Mouse (Mus musculus): ENCODE results near the gene Rbfox1.

The Rbfox1 gene

DNA sequence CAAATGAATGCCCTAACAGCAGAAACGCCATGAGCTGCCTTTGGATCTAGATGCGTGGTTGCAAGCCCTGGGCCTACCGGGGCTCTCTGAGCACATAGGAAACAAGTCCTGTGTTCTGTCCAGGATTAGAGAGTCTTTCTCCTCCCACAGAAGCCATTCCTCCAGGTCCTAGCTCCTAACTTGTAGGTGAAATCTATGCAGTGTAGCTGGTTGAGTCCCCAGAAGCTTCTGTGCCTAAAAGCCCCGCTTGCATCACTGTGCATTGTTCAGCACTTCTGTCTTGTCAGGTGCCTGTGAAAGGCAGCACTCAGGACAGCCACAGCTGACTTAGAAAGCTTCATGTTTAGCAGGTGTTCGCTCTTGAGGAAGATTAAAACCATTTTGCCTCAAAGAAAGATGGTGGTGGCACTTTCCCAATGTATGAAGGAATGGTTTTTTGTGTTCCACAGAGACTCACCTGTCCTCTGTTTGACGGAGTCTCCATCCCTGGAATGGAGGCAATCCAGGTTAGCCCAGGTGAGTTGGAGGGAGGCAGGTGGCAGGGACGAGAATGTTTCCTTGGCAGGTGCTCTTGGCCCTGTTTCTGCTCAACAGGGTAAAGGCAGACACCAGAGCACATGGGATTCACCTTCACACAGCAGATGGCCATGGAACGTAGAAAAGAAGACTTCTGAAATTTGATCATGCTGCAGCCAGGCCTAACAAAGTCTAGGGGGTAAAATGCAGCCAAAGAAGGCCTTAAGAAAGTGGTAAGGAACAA lies 1213.0 kb downstream of the Rbfox1 start:
- no peak for DNase-seq (ENCODE audit: extremely low read depth, insufficient read length, low spot score)

DNA sequence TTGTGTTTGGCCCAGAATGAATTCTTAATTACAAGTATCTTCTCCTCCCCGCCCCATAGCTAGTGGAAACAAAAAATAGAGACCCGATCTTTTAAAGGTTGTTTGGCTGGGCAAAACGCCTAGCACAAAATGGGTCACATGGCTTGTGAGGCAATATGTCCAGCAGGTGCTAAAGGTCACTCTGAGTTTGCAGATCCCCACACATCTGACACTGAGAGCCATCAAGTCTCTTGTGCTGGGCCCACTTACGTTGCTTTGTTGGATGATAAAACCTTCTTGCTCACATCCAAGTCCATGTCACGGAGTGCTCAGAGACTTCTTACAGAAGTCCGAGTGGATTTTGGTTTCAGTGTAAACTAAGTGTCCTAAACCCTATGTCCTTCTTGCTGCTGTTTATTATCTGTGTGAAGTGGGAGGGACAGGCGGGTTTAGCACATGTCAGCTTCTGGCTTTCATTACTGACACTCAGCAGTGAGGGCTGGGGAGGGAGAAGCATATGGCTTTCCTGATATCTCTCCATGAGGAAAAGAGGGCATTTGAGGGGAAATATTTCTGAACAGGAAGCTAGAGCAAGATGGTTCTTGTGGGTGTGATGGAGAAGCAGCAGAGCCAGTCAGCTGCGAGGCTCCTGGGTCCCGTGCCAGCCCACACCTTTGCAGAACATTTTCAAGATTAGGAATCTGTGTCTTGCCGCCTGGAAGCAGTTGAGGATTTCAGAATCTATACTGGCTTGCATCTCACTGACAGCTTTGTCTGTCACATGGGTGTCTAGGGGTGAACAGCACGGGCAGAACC lies 1214.5 kb downstream of the Rbfox1 start:
- no peak for DNase-seq (ENCODE audit: extremely low read depth, insufficient read length, low spot score)

GRCm38 (mm10) chr16:7102486-7102885 lies 1217.3 kb downstream of the Rbfox1 start:
- no peak for DNase-seq (ENCODE audit: extremely low read depth, insufficient read length, low spot score)

GRCm38 (mm10) chr16:7103301-7103700 lies 1218.1 kb downstream of the Rbfox1 start:
- DNase-seq (ENCODE audit: extremely low read depth, insufficient read length, low spot score), result no peak

GRCm38 (mm10) chr16:7106450-7107015 lies 1221.4 kb downstream of the Rbfox1 start:
- no peak for DNase-seq (ENCODE audit: extremely low read depth, insufficient read length, low spot score)

GRCm38 (mm10) chr16:7115945-7116344 lies 1230.8 kb downstream of the Rbfox1 start:
- DNase-seq (ENCODE audit: extremely low read depth, insufficient read length, low spot score), result no peak

DNA sequence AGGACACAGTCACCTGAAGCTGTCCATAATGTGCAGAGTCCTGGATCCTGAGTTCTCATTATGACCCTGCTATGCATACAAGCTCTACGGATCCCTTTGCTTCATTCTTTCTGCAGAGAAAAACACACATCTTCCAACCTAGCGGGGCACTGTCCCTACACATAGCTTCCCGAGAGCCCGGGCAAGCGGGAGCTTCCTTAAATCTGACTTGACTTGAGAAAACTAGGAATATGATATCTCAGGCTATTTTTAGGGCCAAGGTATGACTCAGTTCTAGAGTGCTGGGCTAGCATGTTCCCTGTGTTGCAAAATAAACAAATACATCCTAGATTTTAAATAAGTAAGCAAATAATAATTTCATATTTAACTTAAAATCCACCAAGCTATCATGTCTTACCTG lies 1244.4 kb downstream of the Rbfox1 start:
- no peak for DNase-seq (ENCODE audit: extremely low read depth, insufficient read length, low spot score)

GRCm38 (mm10) chr16:7132434-7132833 lies 1247.3 kb downstream of the Rbfox1 start:
- DNase-seq (ENCODE audit: extremely low read depth, insufficient read length, low spot score), result no peak

GRCm38 (mm10) chr16:7136971-7137370 lies 1251.8 kb downstream of the Rbfox1 start:
- no peak for DNase-seq (ENCODE audit: extremely low read depth, insufficient read length, low spot score)

DNA sequence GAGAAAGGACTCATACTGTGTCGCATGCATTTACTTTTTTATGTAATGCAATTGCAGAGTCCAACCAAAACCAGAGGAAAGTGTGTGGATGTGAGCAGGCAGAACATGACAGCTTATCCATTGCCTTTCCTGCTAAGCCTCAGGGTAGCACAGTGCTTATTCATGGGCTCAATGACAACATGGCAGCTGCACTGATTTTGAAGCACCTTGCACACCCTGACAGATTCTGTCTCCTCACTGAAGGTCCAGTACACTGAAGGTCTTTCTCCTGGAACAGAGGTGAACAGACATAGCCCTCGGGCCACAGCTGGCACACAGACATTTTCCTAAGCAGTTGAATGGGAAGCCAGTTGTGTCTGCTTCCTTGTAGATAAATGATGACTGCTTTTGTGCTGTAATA lies 1254.3 kb downstream of the Rbfox1 start:
- DNase-seq (ENCODE audit: extremely low read depth, insufficient read length, low spot score), result no peak

GRCm38 (mm10) chr16:7140909-7141308 lies 1255.8 kb downstream of the Rbfox1 start:
- no peak for DNase-seq (ENCODE audit: extremely low read depth, insufficient read length, low spot score)

DNA sequence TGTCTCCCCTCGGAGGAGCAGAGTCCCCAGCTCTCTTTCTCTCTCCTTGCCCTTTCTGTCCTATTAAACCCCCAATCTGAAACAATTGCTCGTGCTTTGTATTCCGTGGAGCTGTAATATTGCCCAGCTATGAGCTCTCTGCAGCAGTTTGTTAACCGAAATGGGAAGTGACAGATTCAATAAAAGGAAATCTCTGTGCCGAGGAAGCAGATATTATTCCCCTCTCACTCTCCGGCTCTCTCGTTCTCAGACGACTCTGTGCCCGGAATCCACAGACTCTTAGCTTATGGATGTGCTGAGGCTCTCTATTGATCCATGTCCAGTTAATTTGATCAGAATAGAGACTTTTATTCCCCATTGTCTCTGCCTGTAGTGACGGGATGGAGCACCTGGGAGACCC lies 1260.3 kb downstream of the Rbfox1 start:
- no peak for DNase-seq (ENCODE audit: extremely low read depth, insufficient read length, low spot score)

DNA sequence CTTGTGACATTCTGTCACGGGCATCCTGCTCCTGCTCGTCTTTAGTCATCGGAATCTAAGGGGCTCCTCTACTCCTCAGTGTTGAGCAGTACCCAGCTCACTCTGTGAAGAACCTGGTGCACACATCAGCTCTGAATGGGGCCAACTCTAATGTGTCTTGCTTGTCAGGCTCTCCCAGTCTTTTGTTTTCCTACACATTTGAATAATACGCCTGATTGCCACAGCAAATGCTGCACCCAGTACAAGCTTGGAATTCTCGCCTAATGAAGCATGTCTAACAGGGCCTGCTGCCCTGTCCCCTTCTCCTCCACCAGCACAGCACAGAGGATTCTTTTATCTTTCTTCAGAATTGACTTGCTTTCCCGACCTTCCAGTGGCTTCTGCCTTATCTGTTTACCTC lies 1261.3 kb downstream of the Rbfox1 start:
- DNase-seq (ENCODE audit: extremely low read depth, insufficient read length, low spot score), result no peak

DNA sequence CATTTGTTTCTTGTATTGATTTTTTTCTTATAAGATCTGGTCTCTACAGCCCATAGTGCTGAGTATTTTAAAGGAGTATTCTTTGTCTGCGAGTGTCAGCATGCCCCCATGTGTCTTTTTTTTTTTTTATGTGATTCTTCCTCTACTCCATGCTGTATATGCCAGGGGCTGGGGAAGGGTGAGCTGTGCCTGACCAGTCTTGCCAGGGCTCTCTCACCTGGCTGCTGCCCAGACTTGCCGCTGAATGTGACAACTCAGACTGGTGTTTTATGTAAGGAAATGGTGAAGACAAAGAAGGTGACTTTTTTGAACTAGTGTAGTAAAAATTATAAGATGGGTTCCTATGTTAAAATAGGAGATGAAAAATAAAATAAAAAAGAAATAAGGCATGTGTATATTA lies 1262.7 kb downstream of the Rbfox1 start:
- no peak for DNase-seq (ENCODE audit: extremely low read depth, insufficient read length, low spot score)

- no peak for DNase-seq (ENCODE audit: extremely low read depth, insufficient read length, low spot score)
These were observed 1264.1 kb downstream of the Rbfox1 start for GRCm38 (mm10) chr16:7149106-7149899.

DNA sequence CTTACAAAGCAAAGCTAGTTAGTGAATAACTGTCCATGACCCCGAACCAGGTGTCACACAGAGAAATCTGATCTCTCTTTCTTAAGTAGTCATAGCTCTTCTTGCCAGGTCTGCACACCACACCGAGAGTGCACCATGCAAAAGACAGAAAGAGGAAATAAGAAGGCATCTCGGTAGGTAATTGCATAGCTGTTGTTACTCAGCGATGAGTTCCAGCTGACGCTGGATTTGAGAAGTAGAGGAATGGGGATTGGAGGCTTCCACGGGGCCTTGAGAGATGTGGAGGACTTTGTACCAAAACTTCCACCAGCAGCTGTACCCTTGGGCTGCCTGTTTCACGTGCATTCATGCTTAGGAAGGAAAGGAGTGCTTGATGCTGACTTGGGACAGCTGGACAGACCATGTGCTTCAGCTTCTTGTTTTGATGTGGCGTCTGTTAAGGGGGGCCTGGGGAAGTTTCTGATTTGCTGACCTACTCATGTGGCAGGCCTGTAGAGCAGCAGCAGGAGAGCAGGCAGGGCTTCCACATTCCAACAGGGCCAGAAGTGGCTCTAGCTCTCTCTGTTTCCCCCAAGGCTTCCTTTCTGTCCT lies 1265.1 kb downstream of the Rbfox1 start:
- DNase-seq (ENCODE audit: extremely low read depth, insufficient read length, low spot score), result no peak

DNA sequence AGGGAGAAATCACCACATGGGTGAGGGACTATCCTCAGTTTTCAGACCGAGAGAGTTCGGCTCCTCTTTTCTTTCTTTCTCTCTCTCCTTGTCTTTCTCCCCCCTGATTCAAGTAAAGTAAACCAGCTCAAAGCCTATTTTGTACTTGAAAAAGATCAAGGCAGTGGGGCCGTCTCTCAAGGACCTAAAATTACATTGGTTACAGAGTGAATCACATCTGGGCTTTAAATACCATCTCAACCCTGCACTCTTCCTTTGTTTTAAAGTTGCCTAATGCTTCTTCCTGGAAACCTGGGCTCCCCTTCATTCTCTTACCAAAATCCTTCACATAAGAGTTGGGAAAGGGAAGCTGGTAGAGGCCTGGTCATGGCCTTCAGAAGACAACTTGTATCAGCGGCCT lies 1267.2 kb downstream of the Rbfox1 start:
- DNase-seq (ENCODE audit: extremely low read depth, insufficient read length, low spot score), result no peak

GRCm38 (mm10) chr16:7154671-7155070 lies 1269.5 kb downstream of the Rbfox1 start:
- no peak for DNase-seq (ENCODE audit: extremely low read depth, insufficient read length, low spot score)

DNA sequence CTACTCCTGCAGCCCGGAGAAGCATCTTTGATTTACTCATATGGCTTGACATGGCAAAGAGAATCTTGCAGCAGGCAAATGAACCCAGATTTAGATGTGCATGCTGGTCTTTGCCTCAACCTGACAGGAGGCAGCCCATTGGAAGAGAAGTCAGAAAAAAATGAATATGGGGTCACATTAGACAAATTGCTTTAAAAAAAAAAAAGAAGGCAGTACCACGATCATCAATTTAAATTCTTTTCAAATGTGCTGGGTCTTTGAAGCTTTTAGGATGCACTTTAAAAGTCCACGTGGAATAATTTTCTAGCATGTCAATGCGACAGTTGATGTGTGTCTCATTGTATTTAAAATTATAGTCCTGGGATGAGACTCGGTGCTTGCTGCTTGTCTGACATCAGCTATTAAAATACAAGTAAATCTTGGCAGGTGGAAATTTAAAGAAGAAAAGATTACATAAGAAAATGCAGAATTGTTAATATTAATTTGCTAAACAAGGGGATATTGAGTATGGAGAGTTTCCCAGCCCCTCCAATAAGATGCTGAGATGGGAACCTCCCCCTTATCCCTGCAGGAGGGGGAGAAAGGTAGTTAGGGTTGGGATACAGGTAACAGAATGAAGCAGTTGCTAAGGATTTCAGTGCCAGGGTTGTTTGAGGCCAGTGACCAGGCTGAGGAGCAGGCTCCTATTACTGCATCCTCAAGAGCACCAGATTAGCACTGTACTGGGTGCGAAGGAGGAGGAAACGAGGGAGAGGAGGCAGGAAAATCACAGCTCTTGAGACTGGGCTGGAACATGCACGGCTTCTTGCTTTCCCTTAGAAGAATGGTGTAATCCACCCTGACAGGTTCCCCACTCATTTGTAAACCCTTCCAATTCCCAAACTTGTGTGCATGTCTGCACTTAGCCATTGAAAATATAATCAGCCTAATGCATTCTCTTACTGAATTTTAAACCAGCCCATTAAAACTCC lies 1274.0 kb downstream of the Rbfox1 start:
- DNase-seq (ENCODE audit: extremely low read depth, insufficient read length, low spot score), result no peak
